Mouse (Mus musculus) adipocyte (in vitro differentiated cells): ENCODE results near the gene Ccdc142.

Experiments
- DNase-seq: peaks from one replicate; pipeline ENCODE4 v3.0.0-alpha.2; 2016; ENCODE audit warnings: low spot score

Ccdc142 gene

DNA sequence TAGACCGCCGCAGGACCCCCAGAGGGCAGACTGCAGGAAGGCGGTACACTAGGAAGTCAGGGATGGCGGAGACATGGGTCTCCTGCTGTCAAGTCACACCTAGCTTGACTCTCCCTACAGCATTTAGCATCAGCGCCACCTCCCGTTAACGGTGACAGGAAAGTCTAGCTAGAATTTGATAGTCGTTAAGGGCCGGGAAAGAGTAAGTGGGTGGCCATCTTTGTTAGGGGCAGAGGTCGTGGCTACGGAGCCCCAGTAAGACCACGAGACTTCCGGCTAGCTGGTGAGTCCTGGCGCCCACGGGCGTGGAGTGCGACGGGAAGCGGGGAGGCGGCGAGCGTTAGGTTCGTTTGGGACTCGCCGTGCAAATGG, at the start of gene Ccdc142, which contains the start of gene Gm42688:
TSS of gene Ccdc142 (plus strand) at position 286 of the 372 bp plus-strand sequence.
TSS of gene Gm42688 (plus strand) at position 302 of the 372 bp plus-strand sequence.
- peak; percentile 91 for DNase-seq

DNA sequence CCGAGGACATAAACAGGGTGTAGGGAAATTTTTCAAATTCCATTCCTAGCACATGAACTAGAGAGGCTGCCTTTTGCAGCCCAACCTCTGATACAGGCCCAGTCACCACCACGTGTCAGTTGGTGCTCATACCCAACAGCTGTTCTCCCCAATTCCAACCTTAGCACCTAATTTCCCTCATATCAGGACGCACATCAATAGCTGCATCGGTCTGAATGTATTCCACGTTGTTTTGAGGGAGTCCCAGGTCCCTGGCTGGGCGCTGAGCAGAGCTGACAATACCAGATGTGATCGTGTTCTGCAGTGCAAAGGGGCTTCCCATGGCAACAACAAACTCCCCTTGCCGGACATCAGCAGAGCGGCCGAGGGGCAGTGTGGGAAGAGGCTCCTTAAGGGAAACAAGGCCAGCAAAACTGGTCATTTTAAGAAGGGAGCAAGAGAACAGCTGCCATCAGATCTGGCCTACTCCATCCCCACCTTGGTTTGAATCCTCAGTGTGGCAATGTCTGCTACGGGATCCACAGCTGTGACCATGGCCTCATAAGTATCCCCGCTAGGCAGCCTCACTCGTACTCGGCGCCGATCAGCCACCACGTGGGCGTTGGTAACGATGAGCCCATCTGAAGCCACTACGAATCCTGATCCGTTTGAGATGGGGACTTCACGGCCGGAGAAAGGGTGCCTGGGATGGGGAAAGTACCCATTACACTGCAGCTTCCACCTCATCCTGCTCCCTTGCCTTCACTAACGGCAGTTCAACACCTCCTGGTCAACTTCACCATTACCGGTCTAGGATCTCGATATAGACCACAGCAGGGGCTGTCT, 48.1 kb upstream of the Ccdc142 start:
- DNase-seq = peak; percentile 42

DNA sequence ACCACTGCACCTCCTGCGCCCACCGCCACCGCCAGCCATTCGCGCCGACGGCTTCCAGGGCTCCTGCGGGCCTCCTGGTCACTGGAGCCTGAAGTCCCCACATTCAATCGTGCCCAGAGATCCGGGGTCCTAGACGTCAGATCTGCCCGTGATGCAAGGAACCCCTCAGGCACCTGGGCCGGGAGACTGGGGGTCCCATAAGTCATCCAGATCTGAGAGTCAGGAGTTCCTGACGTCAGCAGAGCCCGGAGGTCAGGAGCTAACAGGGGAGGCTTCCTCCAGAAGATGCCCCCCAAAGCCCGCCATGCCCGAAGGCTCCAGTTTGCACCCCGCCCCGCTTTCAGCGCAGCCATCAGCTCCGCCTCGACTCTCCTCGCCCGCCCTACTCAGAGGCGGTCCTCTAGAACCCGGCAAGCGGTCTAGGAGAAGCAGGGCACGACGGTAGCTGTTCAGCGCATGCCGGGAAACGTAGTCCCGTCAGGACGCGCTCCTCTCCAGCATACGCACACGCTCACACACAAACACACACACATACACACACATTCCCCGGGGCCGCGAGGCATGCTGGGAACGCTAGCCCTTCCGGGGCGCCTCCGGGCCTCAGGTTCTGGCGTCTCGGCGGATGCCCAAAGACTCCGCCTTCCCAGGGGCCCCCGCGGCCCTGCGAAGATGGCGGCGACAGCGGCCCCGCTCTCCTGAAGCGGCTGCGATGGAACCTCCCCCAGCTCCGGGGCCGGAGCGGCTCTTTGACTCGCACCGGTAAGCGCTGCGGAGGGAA, 47.1 kb upstream of the Ccdc142 start, which contains the start of gene Aup1:
TSS of gene Aup1 (plus strand) at position 448 of the 778 bp plus-strand sequence.
- peak; percentile 100 for DNase-seq

DNA sequence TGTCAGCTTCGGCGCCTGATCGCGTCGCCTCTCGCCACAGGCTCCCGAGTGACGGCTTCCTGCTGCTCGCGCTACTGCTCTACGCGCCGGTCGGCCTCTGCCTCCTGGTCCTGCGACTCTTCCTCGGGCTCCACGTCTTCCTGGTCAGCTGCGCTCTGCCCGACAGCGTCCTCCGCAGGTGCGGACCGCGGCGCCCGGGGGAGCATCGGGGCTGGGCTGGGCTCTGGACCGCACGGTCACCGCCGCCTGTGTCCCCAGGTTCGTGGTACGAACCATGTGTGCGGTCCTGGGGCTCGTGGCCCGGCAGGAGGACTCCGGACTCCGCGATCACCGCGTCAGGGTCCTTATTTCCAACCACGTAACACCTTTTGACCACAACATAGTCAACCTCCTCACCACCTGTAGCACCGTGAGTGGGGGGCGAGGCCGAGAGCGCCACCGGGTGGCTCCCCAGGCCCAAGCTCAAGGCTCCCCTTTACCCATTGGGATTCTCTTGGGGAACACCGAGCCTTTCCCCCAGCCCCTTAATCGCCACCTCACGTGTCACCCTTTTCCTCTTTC, 46.5 kb upstream of the Ccdc142 start, which contains the start of gene Htra2:
TSS of gene Htra2 (minus strand) at position 403 of the 561 bp plus-strand sequence.
- DNase-seq = peak; percentile 46

DNA sequence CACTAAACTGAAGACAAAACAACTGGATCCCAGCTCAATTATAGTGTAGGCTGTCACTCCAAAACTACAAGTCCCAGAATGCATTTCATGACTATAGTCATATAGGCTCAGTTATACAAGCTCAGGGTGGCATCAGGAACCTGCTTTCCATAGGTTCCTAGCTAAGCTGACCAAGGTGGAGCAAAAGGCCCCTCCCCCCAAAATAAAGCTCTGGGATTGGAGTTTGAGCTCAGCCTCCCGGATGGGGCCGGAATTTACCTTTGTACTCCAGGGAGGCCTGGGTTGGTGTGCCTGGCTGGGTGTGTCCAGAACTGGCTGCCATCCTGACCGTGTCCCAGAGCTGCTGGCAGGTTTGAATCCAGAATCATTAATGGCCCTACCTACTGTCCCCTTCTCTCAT, 43.6 kb upstream of the Ccdc142 start, which contains the start of gene Dqx1:
TSS of gene Dqx1 (plus strand) at position 55 of the 400 bp plus-strand sequence.
- no peak for DNase-seq

DNA sequence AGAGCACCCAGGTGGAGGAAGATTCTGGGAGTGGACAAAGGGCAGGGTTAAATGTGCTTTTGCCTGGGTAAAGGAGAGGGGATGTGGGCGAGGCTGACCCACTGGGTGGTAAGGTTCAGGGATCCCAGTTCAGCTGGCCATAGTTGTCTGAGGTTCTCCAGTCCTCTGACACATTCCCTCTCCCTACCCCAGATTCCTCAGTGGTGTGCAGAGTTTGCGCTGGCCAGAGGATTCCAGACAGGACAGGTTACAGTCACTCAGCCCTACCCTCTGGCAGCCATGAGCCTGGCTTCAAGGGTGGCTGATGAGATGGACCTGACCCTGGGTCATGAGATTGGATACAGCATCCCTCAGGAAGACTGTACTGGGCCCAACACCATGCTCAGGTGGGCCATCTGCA, 42.7 kb upstream of the Ccdc142 start:
- no peak for DNase-seq

DNA sequence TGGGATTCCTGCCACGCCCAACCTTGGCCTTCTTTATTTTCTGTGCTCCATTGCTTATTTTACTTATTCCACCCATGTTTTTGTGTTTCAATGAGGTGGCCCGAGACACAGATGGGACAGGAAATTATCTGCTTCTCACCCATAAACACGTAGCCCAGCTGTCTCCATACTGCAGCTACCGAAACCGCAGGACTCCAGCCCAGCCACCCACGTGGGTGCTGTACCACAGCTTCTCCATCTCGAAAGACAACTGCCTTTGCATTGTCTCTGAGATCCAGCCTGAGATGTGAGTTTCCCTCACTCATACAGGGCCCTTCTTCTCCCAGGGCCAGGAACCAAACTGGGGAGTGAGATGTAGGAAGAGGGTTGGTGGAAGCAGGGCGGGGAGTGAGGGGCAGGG, 35.4 kb upstream of the Ccdc142 start:
- DNase-seq = no peak

DNA sequence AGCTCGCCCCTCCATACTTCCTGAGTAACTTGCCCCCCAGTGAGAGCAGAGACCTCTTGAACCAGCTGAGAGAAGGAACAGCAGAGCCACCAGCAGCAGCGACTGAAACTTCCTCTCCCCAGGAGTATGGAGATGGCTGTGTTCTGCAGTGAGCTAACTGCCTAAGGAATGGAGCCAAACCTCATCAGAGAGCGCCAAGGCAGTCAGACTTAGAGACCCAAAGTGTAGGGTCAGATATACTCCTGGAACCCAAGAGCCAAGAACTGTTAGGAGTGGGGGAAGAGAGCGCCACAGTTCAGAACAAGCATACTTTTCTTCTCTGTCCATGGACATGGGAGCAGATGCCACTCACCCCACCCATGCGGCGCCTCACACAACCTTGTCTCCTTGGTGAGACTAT, 35.0 kb upstream of the Ccdc142 start:
- no peak for DNase-seq

DNA sequence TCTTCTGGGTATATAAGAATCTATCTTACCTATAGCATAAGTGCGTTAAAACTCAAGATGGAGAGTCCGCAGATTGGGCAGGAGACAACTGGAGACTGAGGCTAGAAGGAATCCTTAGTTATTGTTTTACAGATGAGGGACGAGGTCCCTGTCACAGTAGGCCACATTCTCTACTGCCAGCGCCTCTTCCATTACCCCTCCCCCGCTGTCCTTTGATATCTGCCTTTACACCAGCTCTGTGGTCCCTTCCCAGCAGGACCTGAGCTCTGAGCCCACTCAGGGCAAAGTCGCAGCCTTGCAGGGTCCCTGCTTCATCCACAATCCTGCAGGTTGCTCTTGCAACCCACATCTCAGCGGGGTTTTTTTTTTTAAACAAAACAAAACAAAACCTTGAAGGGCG, 33.2 kb upstream of the Ccdc142 start:
- DNase-seq = no peak

DNA sequence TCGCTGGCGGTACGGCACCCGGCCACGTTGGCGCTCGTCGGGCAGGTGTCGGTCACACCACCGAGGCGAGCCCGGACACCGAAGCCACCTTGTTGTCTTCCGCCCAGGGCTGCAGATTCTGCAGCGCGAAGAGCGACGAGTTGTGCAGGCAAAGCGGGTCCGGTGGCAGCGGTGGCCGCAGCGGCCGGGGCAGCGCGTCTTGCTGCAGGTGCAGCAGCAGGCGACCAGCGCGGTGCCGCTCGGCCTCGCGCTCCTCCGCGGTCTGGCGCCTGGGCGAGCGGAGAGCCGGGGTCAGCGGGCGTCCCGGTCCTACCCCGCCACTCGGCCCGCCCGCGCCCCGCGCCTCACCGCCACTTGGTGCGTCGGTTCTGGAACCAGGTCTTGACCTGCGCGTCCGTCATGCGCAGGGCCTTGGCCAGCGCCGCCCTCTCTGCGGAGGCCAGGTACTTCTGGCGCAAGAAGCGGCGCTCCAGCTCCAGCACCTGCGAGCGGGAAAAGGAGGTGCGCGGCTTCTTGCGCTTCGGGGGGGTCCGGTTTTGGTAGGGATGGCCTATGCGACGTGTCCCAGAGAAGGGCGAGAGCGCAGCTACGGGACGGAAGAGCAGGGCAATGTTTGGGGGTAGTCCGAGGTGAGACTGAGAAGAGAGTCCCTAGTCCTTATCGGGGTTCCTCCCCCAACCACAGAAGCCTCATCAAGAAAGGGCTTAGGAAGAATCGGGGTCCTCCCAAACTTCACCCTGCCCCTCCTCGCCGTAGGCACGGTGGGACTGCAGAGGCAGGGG, 32.5 kb upstream of the Ccdc142 start:
- DNase-seq = no peak

DNA sequence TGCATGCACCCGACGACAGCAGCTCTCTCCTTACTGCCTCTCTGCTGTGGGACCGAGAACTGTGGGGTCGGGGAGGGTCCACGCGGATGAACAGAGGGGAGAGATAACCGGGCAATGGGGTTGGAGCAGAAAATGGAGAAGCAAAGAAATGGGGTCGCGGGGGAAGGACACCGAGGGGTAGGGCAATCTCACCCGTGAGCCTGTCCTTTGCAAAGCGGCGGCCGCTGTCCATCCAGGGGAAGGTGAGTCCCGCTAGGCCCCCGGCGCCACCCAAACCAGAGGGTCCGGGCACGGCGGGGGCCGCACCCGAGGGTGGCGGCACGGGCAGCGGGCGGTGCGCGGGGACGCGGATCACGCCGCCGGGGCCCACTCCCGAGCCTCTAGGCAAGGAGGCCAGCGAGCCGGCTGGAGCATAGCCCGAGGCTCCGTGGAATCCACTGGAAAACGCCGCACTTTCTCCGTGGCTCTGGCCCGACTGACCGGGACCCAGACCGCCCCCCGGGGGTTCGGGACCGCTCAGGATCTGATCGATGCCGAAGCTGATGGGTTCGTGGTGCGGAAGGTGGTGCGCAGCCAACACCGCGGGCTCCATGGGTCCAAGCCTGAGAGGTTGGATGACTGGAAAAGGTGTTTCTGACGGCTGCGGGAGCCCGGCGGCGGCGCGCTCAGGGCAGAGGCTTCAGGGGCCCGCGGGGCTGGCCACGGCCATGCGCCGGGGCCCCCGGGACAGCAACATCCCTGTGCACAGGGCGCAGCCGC, 31.7 kb upstream of the Ccdc142 start:
- no peak for DNase-seq

DNA sequence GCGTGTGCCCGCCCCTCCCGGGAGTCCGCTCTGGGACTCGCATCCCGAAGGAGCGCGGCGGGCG, 31.3 kb upstream of the Ccdc142 start, which contains the start of gene Tlx2:
TSS of gene Tlx2 (minus strand) at position 47 of the 64 bp plus-strand sequence.
- DNase-seq = no peak

DNA sequence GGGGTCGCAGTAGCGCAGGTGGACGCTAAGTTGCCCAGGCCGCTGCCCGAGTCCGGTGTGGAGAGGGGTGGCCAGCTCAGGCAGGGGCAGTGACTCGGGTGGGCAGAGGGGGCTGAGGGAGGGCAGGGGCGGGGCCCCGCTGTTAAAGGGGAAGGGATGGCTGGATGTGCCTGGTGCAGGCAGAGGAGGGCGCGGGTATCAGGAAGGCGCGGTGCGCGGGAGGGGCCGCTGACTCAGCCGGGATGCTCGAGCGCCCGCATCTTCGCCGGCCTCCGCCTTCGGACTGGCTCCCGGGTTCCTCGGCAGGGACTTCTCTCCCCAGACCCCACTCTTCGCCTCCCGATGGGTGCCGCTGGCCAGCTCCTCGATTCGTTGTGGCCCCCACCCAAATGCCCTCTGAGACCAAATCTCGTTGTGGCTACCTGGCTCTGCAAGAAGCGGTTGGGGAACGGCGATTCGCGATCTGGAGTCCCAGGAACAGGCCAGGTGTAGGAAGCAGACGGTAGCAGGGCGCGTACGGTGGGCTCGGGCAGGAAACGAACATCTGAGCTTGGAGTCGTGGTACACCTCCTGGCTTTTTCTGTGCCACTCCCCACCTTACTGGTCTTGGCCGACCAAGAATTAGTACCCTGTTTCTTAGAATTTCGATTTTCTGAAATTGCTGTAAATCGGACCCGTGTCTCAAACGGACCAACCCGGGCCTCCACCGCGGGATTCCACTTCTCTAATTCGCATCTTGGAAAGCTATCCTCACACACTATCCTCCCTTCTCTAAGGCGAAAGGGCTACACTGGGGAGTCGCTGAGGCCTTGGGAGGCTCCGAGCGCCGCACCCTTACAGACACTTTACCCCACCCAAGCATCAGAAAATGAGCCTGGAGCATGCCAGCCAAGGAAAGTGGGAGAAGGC, 30.8 kb upstream of the Ccdc142 start:
- DNase-seq = no peak

DNA sequence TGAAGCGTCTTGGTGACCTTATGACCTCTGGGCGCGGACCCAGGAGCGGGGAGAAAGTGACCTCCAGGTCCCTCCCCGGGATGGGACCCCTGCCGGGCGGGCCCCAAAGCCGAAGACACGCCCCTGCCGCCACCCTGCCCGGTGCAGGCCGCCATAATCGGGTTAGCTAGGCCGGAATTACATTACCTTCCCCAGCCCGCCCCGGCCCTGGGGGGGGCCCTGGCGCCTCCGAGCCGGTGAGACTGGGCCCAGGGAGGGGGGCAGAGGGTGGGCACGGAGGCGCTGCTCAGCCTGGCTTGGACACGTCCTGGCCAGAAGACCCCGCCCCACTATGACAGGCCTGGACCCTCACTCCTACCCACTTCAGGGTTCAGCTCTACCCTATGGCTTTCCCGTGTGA, 30.2 kb upstream of the Ccdc142 start:
- DNase-seq = no peak

DNA sequence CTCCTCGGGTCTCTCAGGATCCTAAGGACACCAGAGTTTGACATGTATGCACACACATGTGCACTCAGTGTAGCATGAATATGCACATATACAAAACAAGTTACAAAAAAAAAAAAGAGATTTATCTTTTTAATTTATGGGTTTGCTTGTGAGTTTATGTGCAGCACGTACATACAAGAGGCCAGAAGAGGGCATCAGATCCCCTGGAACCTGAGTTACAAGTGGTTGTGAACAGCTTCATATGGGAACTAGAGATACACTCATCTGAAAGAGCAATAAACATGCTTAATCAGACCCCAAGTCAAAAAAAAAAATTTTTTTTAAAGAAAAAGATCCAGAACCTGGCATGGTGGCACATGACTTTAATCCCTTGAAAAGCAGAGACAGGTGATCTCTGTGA, 26.4 kb upstream of the Ccdc142 start:
- no peak for DNase-seq

DNA sequence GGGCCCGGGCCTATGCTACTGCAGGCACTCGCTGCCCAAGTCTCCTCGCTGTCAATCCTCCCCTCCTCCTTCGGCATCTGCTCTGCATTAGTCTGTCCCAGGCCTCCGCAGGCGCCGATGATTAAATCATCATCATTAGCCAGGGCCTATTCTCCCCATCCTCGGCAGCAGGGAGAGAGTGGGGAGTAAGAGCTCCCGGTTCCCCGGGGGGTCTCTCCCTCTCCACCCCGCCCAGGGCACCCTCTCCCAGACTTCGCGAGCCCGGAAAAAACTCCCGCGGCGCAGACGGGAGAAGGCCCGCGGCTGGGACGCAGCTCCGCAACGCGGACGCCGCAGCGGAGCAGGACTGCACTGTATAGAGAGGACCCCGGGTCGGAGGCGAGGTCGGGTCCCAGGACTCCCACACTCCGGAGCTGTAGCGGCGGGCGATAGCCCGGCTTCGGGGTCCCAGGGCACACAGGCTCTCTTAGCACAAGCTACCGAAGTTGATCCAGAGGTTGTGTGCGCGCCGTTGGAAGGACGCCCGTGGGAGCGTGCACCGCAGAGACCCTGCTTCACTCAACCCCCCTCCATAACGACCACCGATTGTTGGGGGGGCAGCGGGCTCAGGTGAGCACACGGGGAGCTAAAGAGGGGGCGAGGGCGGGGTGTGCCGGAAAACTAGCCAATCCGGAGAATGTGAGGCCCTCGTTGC, 23.6 kb upstream of the Ccdc142 start, which contains the start of gene Pcgf1:
TSS of gene Pcgf1 (plus strand) at position 240 of the 694 bp plus-strand sequence.
- DNase-seq = peak; percentile 70

DNA sequence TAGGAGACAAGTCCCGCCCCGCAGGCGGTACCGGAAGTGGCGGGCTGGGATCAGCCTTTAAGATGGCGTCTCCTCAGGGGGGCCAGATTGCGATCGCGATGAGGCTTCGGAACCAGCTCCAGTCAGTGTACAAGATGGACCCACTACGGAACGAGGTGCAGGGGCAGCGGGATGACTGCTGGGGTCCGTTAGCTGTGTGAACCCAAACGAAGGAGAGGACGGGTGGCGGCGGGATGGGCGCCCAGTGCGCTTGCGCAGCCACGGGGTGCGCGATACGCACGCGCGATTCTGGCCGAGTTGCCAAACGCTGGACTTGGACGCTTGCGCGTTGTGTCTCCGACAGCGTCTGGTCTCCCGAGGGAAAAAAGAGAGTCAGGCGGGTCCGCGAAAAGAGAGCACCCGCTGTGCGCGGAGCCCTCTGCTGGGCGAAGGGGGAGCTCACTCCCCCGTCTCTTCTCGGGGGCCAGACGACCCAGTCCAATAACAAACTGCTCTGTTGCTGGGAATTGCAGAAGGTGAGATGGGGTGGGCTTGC, 23.0 kb upstream of the Ccdc142 start:
- DNase-seq = peak; percentile 99

DNA sequence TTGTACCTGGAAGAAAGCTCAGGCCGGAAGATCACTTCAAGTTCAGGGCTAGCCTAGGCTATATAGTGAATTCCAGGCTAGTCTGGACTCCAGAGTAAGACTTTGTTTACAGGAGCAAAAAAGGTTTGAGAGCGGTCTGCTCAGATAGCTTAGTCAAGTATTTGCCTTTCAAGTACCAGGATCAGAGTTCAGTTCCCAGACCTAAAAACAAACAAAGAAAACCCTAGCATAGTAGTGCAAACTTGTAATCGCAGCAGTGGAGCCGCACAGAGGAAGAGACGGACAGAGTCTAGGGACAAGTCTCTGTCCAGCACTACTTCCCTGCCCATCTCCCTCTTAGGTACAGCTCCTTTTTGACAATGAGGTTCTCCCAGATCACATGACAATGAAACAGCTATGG, 21.2 kb upstream of the Ccdc142 start:
- DNase-seq = no peak

DNA sequence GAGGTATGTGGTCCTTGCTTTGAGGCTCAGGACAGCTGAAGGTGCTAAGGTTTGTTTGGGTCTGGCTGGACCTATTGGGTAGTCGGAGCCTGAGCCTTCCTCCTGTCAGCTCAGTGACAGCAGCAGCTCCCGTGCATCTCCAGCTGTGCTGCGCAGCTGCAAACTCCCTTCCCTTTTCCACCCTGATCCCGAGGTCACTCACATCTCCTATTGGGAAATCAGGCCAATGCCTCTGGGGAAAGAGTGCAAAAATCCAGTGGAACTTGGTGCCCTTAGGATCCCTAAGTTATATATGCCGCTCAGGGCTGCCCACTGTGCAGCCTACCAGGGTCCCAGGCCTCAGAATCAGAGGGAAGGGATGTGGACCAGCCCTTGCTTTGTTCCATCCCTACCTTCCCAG, 17.9 kb upstream of the Ccdc142 start:
- DNase-seq = no peak

DNA sequence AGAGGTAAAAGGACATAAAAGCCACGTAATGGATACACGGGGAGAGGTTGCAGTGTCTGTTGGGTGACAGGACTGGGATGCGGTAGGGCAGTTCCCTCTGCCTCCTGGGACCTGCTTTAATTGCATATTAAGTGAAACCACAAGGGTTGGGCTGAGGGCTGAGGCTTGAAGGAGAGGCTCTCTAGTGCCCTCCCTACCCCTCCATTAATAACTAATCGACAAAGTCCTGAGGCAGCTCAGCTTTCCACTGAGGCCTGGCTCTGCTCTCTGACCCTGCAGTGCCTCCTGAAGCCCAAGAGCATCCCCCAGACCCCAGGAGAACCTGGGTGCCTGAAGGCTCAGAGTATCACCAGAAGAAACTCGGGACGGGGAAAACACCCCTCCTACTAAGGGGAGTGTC, 16.9 kb upstream of the Ccdc142 start:
- no peak for DNase-seq
